Comparison of ENCODE assay signal across 24 mouse cellular contexts in genomic region chr16:10085429-10085828, GRCm38 (mm10).
"Had no signal": no experiment of that assay in that cellular context is flagged by ENCODE, and none has a peak within 500 bp of the region (broad histone marks: within the 10 kb centered on the region; RNA-seq: fewer than 3 reads in every experiment).

No protein-coding gene starts in this region.

- H3K36me3 ChIP-seq: heart, embryonic 13.5 days; heart, embryonic 15.5 days; hindbrain, embryonic 13.5 days; hindbrain, embryonic 15.5 days; kidney, embryonic 15.5 days; limb, embryonic 12.5 days; liver, embryonic 13.5 days; liver, embryonic 15.5 days had no signal

- H3K4me3 ChIP-seq: gastrocnemius, adult 2 months; heart, embryonic 13.5 days; heart, embryonic 15.5 days; hindbrain, embryonic 13.5 days; hindbrain, embryonic 15.5 days; kidney, embryonic 15.5 days; limb, embryonic 12.5 days; liver, embryonic 13.5 days; liver, embryonic 15.5 days had no signal

- DNase-seq: gastrocnemius, adult 2 months; gastrocnemius, postnatal 10 days; gastrocnemius, postnatal 25 days; heart, adult 18-20 months; heart, postnatal 14 days; heart, postnatal 36 days; kidney, adult 11 months; kidney, adult 2 months; kidney, adult 9 months; kidney, postnatal 14 days; kidney, postnatal 36 days; left cerebral cortex, postnatal 4 days; liver; liver, embryonic 13.5 days; liver, postnatal 0 days had no signal

- H3K4me1 ChIP-seq: heart, embryonic 13.5 days; heart, embryonic 15.5 days; hindbrain, embryonic 13.5 days; hindbrain, embryonic 15.5 days; kidney, embryonic 15.5 days; limb, embryonic 12.5 days; liver, embryonic 15.5 days had no signal

- H3K27ac ChIP-seq: gastrocnemius, adult 2 months; heart, embryonic 13.5 days; heart, embryonic 15.5 days; hindbrain, embryonic 13.5 days; hindbrain, embryonic 15.5 days; hindbrain, postnatal 0 days; kidney, embryonic 15.5 days; kidney, postnatal 0 days; limb, embryonic 12.5 days; liver, embryonic 13.5 days; liver, embryonic 15.5 days had no signal

- H3K27me3 ChIP-seq: heart, embryonic 13.5 days; heart, embryonic 15.5 days; hindbrain, embryonic 13.5 days; hindbrain, embryonic 15.5 days; kidney, embryonic 15.5 days; limb, embryonic 12.5 days; liver, embryonic 13.5 days; liver, embryonic 15.5 days had no signal

- H3K9me3 ChIP-seq: heart, embryonic 13.5 days; heart, embryonic 15.5 days; hindbrain, embryonic 13.5 days; hindbrain, embryonic 15.5 days; kidney, embryonic 15.5 days; limb, embryonic 12.5 days; liver, embryonic 13.5 days; liver, embryonic 15.5 days had no signal
